Mouse (Mus musculus) hindbrain, postnatal 0 days (tissue): ENCODE results near the gene Dynlt1f. TPM values are rescaled to one million over a fixed set of nuclear protein-coding genes. Genes with fewer than 3 reads are reported as not detected.
"Not testable (repeated sequence)": the region's sequence is repeated elsewhere in the genome, so short reads cannot be mapped to it uniquely, and the experiment has no call there.

ENCODE experiments used
- ATAC-seq: fragments of 200-750 bp; cut with Nextera tagmentation; 2 replicates; pipeline ENCODE4 v1.8.0; 2017; ENCODE audit warnings: mild to moderate bottlenecking, moderate TSS enrichment, moderate library complexity
- DNase-seq: peaks from one replicate; pipeline ENCODE4 v3.0.0-alpha.2; 2015; ENCODE audit warnings: low spot score
- H3K27ac ChIP-seq: fragments of 300-500 bp; sonication (generic); 2 replicates; pipeline ENCODE4 v1.5.1; 2014; ENCODE audit warnings: mild to moderate bottlenecking
- H3K27me3 ChIP-seq: fragments of 300-500 bp; sonication (generic); 2 replicates; pipeline ENCODE4 v1.6.1; 2014; ENCODE audit warnings: low read length, mixed read lengths; ENCODE audit not compliant: insufficient read depth
- H3K36me3 ChIP-seq: fragments of 300-500 bp; sonication (generic); 2 replicates; pipeline ENCODE4 v1.6.1; 2014; ENCODE audit warnings: low read length, mixed read lengths; ENCODE audit not compliant: insufficient read depth
- H3K4me1 ChIP-seq: fragments of 300-500 bp; sonication (generic); 2 replicates; pipeline ENCODE4 v1.6.1; 2014; ENCODE audit warnings: antibody characterized with exemption, low read length, mixed read lengths; ENCODE audit not compliant: insufficient read depth
- H3K4me2 ChIP-seq: fragments of 300-500 bp; sonication (generic); 2 replicates; pipeline ENCODE4 v1.6.1; 2014; ENCODE audit warnings: low read depth, mild to moderate bottlenecking, low read length, moderate library complexity, mixed read lengths
- H3K4me3 ChIP-seq: fragments of 300-500 bp; sonication (generic); 2 replicates; pipeline ENCODE4 v1.5.1; 2014; ENCODE audit warnings: low read length
- H3K9ac ChIP-seq: fragments of 300-500 bp; sonication (generic); replicated peaks from 2 replicates; pipeline ENCODE4 v1.6.1; 2014; ENCODE audit warnings: mild to moderate bottlenecking, low read length, moderate library complexity, mixed read lengths
- H3K9me3 ChIP-seq: fragments of 300-500 bp; sonication (generic); 2 replicates; pipeline ENCODE4 v1.6.1; 2016; ENCODE audit warnings: low read length, mixed read lengths
- CTCF ChIP-seq: IDR thresholded peaks from 2 replicates; pipeline ENCODE4 v1.5.1; 2016; ENCODE audit warnings: antibody characterized with exemption, control low read depth, low read depth
- WGBS: fragments of 180-500 bp; shearing (Covaris S2); extraction: QIAGEN DNeasy Blood & Tissue Kit; methylation state at CpG from one replicate; pipeline ENCODE4 v1.1.7; 2014; 5-methylcytosine and 5-hydroxymethylcytosine counted together
- polyA plus RNA-seq: library from polyadenylated mRNA; unstranded; fragments of >200 nt; fragmentation: Nextera tagmentation; extraction: Ambion mirVana; gene quantifications from 2 replicates; pipeline ENCODE4 v1.2.1, GENCODE M21; 2015
- total RNA-seq: library from RNA; depleted of rRNA; stranded (reverse); fragments of >200 nt; gene quantifications from 2 replicates; pipeline ENCODE4 v1.2.3, GENCODE M21; 2014; rRNA removed

Dynlt1f gene
- total RNA-seq = 108 and 138 TPM in 2 replicates
- polyA plus RNA-seq = 294 and 303 TPM in 2 replicates

GRCm38 (mm10) chr17:6655567-6656281, at the start of gene Dynlt1f:
Dynlt1f (minus strand) TSS chr17:6655900.
- DNase-seq = peak; percentile 4
- WGBS = 2% methylated on average over 17 of the region's 33 CpGs
- H3K27me3 ChIP-seq = not testable (repeated sequence)

DNA sequence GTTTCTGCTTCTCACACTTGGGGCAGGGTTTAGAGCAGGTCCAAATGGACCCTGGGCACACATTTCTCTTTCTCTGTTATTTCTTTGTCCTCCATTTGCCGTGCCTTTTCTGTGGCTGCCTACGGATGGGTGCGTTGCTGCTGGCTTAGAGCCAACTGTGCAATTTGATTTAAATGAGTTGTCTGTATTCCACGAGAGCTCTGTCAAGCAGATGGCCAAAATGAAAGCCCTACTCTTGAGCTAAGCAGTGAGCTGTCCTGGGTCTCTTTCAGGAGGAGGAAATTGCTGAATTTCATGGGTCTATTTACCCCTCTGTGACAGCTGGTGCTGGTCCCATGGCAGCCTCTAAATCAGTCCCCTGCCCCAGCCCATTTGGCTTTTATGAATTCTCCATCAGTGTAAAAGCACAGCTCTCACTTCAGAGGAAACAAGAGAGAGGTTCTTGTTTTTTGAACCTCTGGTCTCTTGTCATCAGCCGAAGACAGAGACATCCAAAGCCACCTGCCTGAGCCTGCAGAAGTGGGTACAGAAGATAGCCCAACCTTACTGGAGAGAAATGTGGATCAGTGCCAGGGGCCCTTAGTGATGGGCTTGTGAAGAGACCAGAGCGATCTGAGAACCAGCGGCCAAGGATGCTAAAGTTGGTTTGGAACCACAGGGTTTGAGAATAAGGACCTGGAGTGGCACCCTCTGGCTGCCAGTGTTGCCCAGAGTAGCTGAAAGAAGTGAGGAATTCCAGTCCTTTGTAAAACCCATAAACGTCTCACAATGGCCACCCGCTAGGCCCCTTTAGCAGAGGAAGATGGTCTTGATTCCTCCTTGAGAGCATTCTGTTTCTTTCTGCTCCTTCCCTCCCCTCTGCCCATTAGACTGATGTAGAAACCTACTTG, 47.9 kb upstream of the Dynlt1f start:
- WGBS = 28% methylated on average over 7 of the region's 9 CpGs
- H3K9ac ChIP-seq, H3K9me3 ChIP-seq, H3K27ac ChIP-seq, H3K27me3 ChIP-seq, H3K4me3 ChIP-seq, H3K4me2 ChIP-seq, H3K36me3 ChIP-seq, H3K4me1 ChIP-seq: not testable (repeated sequence)
- DNase-seq (peak; percentile 26), ATAC-seq (peak; percentile 78)

More at GRCm38 (mm10) chr17:6655567-6656281, at the start of gene Dynlt1f:
- not testable (repeated sequence) for H3K4me1 ChIP-seq, H3K36me3 ChIP-seq, H3K9me3 ChIP-seq, H3K9ac ChIP-seq
- Histone ChIP-seq H3K4me2 (peak within 1 kb of the TSS; percentile 51), H3K27ac (peak within 1 kb of the TSS; percentile 85), H3K4me3 (peak within 1 kb of the TSS; percentile 40)
- ATAC-seq = peak; percentile 95

GRCm38 (mm10) chr17:6702625-6703221, 47.0 kb upstream of the Dynlt1f start:
- WGBS = 17% methylated on average over 2 of the region's 8 CpGs
- not testable (repeated sequence) for H3K4me3 ChIP-seq, H3K4me2 ChIP-seq, H3K27me3 ChIP-seq, H3K4me1 ChIP-seq, H3K27ac ChIP-seq, H3K9ac ChIP-seq, H3K36me3 ChIP-seq, DNase-seq, H3K9me3 ChIP-seq
- ATAC-seq = peak; percentile 35; the same call in 1 of the 2 replicates

GRCm38 (mm10) chr17:6700077-6700476, 44.4 kb upstream of the Dynlt1f start:
- WGBS = 77% methylated on average over 3 of the region's 7 CpGs
- H3K9me3 ChIP-seq, H3K4me3 ChIP-seq, H3K4me1 ChIP-seq, DNase-seq, H3K36me3 ChIP-seq, H3K27me3 ChIP-seq, H3K4me2 ChIP-seq, ATAC-seq, H3K27ac ChIP-seq, H3K9ac ChIP-seq: not testable (repeated sequence)

DNA sequence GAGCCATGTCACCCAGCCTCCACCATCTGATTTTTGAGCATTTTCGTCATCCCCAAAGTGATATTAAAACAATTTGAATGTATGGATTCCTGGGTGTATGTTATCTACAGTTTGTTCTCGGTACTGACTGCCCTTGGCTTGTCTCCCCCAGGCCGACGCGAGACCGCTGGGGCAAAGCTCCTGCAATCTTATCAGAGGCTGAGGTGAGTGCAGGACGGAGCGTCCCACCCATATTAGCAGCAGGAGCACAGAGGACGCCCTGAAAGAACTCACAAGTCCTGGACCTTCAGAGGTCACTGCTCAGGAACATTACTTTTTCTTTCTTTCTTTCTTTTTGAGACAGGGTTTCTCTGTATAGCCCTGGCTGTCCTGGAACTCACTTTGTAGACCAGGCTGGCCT, 43.8 kb upstream of the Dynlt1f start:
- not testable (repeated sequence) for H3K9me3 ChIP-seq, H3K4me2 ChIP-seq, H3K4me3 ChIP-seq, H3K9ac ChIP-seq, H3K27ac ChIP-seq, ATAC-seq, DNase-seq, H3K27me3 ChIP-seq, H3K36me3 ChIP-seq, H3K4me1 ChIP-seq
- 94% methylated on average over 8 of the region's 9 CpGs for WGBS

DNA sequence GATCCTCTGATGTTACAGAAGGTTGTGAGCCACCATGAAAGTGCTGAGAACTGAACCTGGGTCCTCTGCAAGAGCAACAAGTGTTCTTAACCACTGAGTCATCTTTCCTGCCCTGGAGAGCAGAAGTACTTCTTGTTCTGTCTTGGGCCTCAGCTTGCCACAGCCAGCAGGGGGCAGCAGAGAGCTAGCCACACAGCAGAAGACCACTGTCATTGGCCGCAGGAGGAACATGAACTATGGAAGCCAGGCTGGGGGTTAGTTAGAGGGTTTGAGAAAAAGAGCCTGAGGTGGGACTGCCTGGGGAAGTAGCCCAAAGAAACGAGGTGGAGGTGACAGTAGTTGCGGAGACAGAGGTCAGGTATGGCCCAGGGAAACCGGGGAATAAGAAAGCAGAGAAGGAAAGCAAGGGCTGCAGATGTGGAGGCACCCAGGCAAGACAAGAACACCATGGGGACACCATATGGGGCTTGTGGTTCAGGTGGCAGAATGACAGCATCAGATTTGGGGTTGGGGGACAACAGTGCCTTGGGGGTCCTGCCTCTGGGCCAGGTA, 41.6 kb upstream of the Dynlt1f start:
- peak; percentile 40 for DNase-seq
- not testable (repeated sequence) for H3K4me3 ChIP-seq, H3K27ac ChIP-seq, H3K4me2 ChIP-seq, H3K9me3 ChIP-seq, H3K4me1 ChIP-seq, H3K27me3 ChIP-seq, H3K36me3 ChIP-seq, H3K9ac ChIP-seq
- peak; percentile 68 for ATAC-seq
- TF ChIP-seq CTCF = peak; percentile 61
- 33% methylated on average over 3 of the region's 4 CpGs for WGBS

GRCm38 (mm10) chr17:6696521-6696920, 40.8 kb upstream of the Dynlt1f start:
- not testable (repeated sequence) for DNase-seq, H3K4me2 ChIP-seq, H3K4me3 ChIP-seq, H3K36me3 ChIP-seq, H3K27ac ChIP-seq, H3K9me3 ChIP-seq, ATAC-seq, H3K9ac ChIP-seq, H3K27me3 ChIP-seq, H3K4me1 ChIP-seq
- 50% methylated on average over 7 of the region's 8 CpGs for WGBS

- H3K9ac ChIP-seq, H3K36me3 ChIP-seq, H3K9me3 ChIP-seq, H3K4me2 ChIP-seq, H3K27me3 ChIP-seq, H3K4me3 ChIP-seq, DNase-seq, H3K27ac ChIP-seq, H3K4me1 ChIP-seq, ATAC-seq: not testable (repeated sequence)
- 83% methylated on average over 9 of the region's 9 CpGs for WGBS
Observed at GRCm38 (mm10) chr17:6695712-6696111, 40.0 kb upstream of the Dynlt1f start.
